Mouse (Mus musculus) right cerebral cortex, postnatal 10 days (tissue): ENCODE data around the gene Luc7l.
"Not testable (repeated sequence)": the region's sequence is repeated elsewhere in the genome, so short reads cannot be mapped to it uniquely, and the experiment has no call there.

Experiments
- DNase-seq, 2 experiments: peaks; one replicate each; pipeline ENCODE4 v3.0.0; 2021; ENCODE audit warnings: low spot score in 2 of 2

The Luc7l gene

GRCm38 (mm10) chr17:26251886-26252538 is 684 bp upstream of the Luc7l start:
- no peak for DNase-seq

GRCm38 (mm10) chr17:26253399-26253798 is 703 bp downstream of the Luc7l start:
- DNase-seq = no peak

GRCm38 (mm10) chr17:26255313-26255712 is 2.6 kb downstream of the Luc7l start:
- DNase-seq = no peak

GRCm38 (mm10) chr17:26261826-26262225 is 9.1 kb downstream of the Luc7l start:
- no peak for DNase-seq

GRCm38 (mm10) chr17:26262384-26262783 is 9.7 kb downstream of the Luc7l start:
- no peak for DNase-seq

- no peak for DNase-seq
Measured at GRCm38 (mm10) chr17:26268851-26269250, 16.2 kb downstream of the Luc7l start.

GRCm38 (mm10) chr17:26269577-26269976 is 16.9 kb downstream of the Luc7l start:
- not testable (repeated sequence) for DNase-seq

- DNase-seq = no peak
Measured at GRCm38 (mm10) chr17:26272586-26272985, 19.9 kb downstream of the Luc7l start.

GRCm38 (mm10) chr17:26275933-26276332 is 23.2 kb downstream of the Luc7l start:
- DNase-seq = no peak

GRCm38 (mm10) chr17:26276711-26277110 is 24.0 kb downstream of the Luc7l start:
- DNase-seq = peak; percentile 57 to 62

GRCm38 (mm10) chr17:26286199-26286955 is 33.7 kb downstream of the Luc7l start:
- DNase-seq = no peak

- DNase-seq = no peak
Measured at GRCm38 (mm10) chr17:26289475-26289874, 36.8 kb downstream of the Luc7l start.

GRCm38 (mm10) chr17:26298318-26298717 is 45.6 kb downstream of the Luc7l start:
- not testable (repeated sequence) for DNase-seq

GRCm38 (mm10) chr17:26314291-26314690 is 61.6 kb downstream of the Luc7l start:
- peak; percentile 82 to 90 for DNase-seq

GRCm38 (mm10) chr17:26315474-26315873 is 62.8 kb downstream of the Luc7l start:
- DNase-seq = no peak

- DNase-seq = no peak
Measured at GRCm38 (mm10) chr17:26318441-26318840, 65.7 kb downstream of the Luc7l start.
